Mouse (Mus musculus) skeletal muscle tissue, adult 2 months (tissue): ENCODE results near the gene Cox6b2.

Experiments used
- DNase-seq: peaks from one replicate; pipeline ENCODE4 v3.0.0-alpha.2; 2012; ENCODE audit warnings: low read depth, low spot score

Gene Cox6b2

DNA sequence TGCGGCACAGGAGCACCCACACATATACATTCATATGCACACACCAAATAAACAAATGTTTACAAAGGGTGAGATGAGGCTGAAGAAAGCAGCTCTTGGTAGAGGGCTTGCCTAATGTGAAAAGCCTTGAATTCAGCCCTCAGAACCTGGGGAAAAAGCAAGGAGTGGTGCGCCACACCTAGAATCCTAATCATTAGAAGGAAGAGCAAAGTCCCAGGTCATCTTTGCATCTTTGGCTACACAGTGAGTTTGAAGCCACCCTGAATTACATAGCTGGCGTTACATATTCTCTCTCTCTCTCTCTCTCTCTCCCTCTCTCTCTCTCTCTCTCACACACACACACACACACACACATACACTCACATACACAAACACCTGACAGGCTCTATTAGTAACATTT lies 33.6 kb downstream of the Cox6b2 start:
- DNase-seq, result no peak

DNA sequence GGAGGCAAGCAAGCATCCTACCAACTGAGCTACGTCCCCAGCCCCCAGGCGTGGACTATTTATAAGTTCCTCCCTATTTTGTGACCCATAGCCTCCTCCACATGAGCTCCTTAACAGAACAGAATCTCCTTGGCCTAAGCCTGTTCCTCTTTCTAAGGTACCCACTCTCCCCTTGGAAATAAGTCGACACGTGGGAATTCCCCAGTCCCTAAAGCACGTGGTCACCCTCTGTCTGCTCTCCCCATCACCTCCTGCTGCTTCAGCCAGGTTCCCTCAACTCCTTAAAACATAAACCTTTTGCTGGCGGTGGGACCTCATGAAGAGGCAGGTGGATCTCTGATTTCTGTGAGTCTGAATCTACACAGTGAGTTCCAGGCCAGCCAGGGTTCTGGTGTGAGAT lies 35.9 kb downstream of the Cox6b2 start:
- no peak for DNase-seq

DNA sequence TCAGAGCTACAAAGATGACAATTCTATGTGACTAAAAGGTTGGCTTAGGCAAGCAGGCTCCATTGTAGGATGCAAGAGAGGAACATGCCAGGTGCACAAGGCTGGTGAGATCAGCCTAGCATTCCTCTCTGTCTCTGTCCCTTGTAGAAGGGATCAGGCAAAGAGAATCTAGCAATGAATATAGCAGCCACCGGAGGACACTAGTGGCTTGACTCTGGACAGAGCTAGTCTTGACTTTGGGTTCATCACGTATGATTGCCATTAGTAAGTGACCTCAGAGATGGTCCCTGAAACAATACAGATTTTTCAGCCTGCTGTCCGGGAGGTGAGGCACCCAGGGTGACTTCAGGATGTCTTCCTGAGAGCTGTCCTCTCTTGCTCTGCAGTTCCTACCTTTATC lies 40.3 kb downstream of the Cox6b2 start:
- no peak for DNase-seq

DNA sequence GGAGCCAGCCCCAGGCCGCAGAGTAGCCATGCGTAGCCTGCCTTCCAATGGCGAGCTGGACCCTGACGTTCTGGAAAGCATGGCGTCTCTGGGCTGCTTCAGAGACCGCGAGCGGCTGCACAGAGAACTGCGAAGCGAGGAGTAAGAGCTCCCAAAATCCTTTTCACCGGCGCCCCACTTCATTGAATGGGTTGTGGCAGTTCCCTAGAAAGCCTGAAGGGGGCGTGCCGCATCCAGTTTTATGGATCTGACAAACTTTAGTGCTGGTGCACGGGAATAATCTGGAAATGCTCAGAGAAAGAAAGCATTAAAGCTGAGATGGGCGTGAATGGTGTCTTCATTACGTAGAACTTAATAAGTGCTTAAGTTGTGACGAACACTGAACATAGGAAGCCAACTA lies 47.8 kb downstream of the Cox6b2 start:
- DNase-seq, result no peak

DNA sequence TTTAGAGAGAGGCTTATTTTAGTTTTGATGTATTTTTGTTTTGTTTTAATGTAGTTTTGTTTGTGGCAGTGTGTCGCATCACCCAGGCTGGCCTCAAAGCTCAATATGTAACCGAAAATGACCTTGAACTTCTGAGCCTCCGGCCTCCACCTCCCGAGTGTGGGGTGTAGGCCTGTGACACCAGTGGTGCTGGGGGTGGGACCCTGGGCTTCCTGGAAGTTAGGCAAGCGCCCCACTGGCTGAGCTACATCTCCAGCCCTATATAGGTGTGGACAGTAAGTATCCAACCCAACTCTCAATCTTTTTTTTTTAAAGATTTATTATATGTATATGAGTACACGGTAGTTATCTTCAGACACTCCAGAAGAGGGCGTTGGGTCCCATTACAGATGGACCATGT lies 49.7 kb downstream of the Cox6b2 start:
- no peak for DNase-seq

DNA sequence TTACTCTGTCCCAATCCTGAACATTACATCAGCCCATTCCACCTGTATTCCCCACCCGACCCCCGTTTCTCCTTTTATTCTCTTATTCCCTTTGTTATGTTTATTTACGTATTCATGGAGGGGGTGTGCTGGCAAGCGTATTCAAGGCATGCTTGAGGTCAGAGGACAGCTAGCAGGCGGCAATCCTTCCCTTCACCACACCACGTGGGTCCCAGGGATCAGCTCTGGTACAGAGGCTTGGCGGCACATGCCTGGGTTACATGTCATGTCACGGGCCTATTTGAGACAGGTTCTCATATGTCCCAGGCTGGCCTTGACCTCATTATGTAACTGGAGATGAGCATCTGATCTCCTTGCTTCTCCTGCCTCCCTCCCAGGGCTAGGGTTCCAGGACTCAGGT lies 50.6 kb downstream of the Cox6b2 start:
- DNase-seq, result peak; percentile 32
